Mouse (Mus musculus) adrenal gland, adult 8-10 months (tissue): Measurements from ENCODE around the gene Ripk1. TPM values are rescaled to one million over a fixed set of nuclear protein-coding genes. Genes with fewer than 3 reads are reported as not detected.

ENCODE experiments used
- DNase-seq: peaks from one replicate; pipeline ENCODE4 v3.0.0; 2022
- total RNA-seq, 4 experiments: library from RNA; stranded (reverse); gene quantifications; 2 replicates each; pipeline ENCODE4 v1.2.4; 2022

Ripk1 gene
- total RNA-seq = 10 to 100 TPM; 28.2 to 33.1 (median 31.6) TPM

DNA sequence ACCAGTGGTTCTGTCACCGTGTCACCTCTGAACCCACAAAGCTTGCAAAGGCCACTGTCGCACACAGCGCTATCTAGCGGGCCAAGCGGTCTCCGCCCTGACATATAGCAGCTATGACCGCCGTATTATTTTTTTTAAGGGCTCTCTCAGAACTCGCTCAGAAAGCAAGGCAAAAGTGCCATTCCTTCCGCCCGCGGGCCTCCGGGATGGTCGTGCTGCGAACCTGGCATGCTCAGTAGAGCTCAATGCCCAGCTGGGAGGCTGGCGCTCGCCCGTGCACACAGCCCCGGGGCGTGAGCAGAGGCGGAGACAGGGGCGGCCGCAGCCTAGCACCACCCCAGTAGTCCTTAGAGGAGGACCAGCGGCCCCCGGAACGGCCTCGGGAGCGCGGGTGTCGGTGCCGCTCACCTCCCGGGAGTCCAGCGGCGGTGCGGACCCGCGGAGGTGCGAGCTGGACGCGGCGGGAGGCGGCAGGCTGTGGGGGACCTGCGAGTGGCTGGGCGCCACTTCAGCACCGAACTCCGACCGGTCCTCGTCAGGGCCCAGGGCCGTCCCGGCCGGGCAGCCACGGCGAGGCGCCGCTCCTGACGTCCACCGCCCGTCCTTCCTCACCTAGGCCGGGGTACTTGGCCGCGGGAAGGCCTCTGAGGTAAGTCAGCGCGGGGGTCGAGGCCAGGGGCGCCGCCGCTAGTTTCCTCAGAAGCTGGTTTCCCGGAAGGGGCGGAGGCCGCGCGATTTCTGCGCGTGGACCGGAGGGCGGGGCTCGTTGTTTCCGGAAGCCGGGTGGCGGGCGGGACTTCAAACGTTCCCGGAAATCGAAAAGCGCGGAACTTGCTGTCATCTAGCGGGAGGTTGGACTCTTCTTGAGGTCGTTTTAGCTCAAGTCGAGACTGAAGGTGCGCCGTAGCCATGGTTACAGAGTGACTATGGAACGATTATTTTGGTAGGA lies at the start of gene Ripk1, which contains the start of gene Serpinb6a:
Ripk1 (plus strand) TSS at position 306 of the 949 bp plus-strand sequence.
Serpinb6a (minus strand) TSS at position 737 of the 949 bp plus-strand sequence.
- peak; percentile 84 for DNase-seq

DNA sequence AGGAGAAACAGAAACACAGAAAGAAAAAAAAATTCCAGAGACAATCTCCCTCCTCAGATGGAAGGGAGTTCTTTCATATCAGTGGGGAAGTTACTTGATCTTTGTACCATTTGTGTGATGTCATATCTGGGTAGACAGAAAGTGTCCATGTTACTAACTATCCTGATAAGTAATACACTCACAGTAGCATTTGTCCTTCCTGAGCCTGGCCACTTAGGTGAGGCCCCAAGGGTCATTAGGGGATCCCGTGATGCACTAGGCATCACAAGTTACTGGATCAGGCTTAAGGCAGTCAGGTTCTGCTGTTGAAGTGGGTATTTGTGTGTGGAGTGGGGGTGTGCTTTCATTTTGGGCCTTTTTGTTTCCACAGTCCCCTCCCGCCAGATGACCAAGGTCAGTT lies 49.2 kb upstream of the Ripk1 start:
- DNase-seq = no peak

DNA sequence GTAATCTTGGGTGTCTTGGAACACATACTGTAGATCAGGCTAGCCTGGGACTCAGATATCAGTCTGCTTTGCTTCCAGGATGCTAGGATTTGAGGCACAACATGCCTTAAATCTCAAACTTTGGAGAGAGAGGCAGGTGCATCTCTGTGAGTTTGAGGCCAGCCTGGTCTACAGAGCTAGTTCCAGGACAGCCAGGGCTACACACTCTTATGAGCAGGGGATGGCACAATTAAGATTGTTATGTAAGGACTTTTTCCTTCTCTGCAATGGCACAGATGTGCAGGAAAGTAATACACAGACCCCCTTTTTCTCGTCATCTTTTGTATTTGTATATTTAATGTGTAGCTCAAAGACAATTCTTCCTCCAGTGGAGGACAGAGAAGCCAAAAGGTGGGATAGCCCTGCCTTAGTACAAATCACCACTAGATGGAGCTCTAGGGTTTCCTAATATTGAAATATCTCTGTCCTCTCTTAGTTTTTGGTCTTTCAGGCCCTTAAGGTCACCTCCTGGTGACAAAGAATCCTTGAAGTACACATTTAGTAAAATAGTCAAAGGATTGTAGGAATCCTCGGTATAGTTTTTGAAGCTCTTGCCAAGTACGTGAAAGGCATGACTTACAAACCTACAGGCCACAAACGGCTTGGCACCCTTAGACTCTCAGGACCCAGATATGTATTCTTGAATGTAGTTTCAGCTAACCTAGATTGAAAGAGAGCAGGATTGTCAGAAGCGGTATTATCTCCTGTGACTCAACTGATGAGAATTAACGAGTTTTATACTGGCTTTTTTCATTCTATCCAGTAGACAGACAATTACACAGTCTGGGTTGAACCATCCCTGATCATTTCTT lies 45.4 kb upstream of the Ripk1 start:
- DNase-seq = no peak

DNA sequence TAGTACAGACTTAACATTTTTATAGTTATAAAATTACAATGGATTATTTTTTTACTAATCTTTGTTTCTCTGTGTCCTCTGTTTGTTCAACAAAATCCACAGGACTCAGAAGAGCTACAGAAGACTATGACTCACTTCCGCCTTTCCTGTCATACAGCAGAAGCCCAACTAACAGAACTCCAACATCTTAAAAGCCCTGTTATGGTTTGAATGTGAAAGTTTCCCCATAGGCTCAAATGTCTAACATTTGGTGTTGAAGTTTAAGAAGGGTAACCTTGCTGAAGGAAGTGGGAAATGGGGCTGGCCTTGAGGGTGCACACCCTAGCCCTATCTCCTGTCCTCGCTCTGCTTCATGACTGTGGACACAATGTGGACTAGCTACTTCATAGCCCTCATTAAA lies 42.4 kb upstream of the Ripk1 start:
- no peak for DNase-seq

DNA sequence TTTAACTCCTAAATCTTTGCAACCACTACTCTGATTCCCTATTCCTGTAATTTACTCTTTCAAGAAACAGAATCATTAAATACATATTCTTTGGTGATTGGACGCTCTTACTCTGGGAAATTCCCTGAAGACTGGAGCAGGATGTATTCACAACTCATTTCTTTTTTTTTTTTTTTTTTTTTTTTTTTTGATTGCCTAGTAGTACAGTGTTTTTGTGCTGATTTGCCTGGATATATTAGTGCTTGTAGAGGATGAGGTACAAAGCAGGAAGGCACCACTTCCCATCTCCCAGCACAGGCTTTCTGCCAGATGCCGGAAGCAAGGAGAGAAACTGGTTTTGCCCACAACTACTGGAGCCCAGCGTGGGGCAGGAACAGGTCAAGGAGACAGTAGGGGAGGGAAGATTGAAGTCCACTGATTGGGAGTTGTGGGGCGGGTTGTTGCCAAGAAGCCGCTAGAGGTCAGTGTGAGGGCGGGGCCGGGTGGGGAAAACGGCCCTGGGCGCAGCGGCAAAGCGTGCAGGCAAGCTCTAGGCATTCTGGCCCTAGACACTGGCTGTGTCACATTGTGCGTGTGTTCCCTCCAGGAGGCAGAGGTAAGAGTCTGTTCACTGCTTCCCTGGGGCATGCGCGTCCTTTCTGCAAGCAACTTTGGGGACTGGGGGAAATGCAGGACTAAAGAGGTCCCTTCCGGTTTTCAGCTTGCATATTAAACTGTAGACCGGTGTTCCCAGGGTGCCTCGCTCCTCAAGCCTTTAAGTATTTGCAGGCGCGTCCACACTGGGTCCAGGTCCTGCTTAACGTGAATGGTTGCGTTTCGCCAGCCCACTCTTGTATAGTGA lies 37.7 kb upstream of the Ripk1 start, which contains the start of gene Nqo2:
Nqo2 (plus strand) TSS at position 482 of the 841 bp plus-strand sequence.
- DNase-seq = peak; percentile 82

DNA sequence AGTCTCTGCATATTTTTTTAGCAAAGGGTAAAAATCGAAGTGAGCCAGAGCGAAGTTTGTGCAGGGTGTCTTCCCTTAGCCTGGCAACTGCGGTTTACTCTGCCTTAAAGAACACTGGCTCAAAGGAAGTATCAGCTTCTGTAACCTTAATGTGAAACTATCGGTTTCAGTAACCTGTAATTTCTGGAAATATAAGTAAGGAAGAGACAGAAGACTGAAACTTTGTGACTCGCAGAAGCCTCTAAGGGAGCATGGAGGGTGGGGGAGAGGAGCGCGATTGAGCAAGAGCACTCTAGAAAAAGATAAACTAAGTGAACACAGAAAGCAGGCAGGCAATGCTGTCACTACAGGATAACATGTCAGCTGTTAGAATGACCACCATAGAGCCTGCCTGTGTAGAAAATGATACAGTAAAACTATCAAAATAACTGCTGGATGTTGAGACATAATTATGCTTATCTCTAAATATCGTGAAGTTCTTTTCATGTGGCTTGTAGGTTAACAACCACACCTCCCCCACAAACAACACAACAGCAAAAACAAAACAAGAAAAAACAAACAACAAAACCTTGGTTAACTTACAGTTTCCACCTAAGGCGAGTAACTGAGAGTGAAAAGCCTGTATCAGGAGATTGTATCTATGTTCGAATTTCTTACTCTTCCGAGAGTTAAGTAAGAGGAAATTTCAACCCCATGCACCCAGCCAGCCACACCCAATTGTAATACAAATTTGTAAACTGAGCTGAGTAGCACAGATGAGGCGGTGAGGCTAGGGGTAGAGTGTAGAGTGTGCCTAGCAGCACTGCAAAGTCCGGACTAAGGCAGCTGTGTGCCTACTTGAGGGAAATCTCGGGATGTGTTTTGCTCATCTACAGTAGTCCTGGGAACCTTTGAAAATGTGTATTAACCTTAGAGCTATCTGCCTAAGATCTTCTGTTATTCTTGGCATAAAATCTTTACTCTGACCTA lies 36.8 kb upstream of the Ripk1 start:
- no peak for DNase-seq

DNA sequence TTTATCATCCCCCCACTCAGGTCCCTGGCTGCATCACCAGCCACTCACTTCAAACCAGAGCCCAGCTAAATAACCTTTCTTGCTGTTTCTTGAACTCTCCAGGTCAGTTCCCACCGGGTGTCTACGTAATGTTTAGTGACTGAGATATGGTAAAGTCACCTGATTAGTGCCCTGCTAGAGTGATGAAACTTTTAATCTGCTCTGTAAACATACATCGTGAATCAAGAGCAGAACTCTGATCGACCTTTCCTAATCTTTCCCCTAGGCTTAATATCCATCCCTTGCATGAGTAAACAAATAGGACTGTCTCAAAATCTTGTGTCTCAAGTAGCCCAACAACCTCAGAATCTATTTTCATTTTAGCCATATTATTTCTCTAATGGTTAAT lies 36.1 kb upstream of the Ripk1 start:
- no peak for DNase-seq

DNA sequence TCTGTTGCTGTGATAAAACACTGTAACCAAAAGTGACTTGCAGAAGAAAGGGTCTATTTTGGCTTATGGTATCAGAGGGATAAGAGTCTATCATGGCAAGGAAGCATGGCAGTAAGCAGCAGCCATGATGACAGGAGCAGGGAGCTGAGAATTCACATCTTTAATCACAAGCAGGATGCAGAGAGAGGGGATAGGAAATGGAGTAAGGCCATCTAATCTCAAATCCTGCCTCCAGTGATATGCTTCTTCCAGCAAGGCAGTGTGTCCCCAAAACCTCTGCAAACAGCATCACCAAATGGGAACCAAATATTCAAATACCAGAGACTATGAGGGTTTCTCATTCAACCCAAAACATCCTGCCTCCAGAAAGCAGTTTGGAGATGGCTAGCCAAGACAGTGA lies 35.6 kb upstream of the Ripk1 start:
- DNase-seq = no peak

DNA sequence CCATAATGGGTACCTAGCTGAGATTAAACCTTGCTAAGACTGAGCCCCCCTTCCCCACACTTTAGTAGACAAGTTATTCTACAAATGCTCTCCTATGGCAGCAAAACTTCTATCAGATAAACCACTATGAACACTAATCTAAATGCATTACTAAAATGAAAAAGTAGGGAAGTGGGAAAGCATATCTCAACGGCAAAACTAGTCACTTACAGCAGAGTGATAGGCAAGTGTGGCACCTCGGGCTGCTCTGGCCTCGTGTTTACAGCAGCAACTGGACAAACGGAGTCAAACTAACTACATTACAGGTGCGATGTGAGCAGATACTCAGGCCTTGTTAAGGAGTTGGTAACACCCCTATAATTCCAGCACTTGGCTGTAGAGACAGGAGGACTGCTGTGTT lies 12.5 kb upstream of the Ripk1 start:
- no peak for DNase-seq

DNA sequence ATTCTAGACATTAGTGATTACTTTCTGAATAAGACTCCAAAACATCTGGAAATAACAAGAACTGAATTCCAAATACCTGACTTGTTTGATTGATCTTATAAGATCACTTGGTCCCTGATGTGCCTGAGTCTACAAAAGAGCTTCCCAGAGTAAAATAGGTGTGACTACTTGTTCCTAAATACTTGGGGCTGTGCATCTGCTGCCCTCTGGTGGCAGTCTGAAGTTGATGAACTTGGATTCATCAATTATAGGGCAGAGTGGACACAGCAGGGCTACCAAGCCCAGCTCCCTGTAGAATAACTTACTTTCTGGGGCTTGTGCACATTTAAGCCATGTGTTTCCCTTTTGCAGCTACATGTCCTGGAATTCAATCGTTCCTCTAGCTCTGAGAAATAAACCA lies 7.0 kb upstream of the Ripk1 start:
- peak; percentile 62 for DNase-seq

DNA sequence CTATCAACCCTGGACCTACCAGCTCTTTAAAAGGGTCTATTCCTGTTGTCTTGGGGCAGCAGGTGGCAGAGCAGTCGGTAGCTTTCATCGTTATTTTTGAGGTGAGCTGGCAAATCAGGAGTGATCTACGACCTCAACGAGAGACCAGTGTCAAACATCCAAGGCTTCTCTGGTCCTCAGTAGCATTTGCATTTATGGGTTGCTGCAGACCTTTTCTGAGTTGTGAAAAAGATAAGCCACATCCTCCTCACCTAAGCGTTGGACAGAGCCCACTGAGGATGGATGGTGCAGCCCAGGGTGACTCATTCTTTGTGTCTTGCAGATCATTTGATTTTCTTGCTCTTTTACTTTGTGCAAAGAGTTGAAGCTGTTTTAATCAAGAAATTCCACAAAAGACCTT lies 895 bp downstream of the Ripk1 start:
- DNase-seq = no peak

DNA sequence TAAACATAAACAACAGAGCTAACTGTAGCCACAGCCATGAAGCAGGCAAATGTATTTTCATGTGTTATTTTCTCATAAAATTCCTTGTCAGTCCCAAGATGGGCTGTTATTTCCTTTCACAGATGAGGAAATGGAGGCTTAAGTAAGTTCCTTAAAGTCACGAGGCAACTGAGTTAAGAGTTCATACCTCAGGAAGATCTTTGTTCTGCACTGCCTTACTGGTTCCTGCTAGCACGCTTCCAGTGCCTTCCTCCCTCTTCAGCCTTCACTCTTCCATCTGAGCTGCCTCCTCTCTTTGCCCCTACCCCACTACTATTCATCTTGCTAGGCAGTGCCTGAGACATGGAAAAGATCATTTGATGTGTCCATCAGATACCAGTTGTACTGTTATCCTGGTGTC lies 5.1 kb downstream of the Ripk1 start:
- no peak for DNase-seq

DNA sequence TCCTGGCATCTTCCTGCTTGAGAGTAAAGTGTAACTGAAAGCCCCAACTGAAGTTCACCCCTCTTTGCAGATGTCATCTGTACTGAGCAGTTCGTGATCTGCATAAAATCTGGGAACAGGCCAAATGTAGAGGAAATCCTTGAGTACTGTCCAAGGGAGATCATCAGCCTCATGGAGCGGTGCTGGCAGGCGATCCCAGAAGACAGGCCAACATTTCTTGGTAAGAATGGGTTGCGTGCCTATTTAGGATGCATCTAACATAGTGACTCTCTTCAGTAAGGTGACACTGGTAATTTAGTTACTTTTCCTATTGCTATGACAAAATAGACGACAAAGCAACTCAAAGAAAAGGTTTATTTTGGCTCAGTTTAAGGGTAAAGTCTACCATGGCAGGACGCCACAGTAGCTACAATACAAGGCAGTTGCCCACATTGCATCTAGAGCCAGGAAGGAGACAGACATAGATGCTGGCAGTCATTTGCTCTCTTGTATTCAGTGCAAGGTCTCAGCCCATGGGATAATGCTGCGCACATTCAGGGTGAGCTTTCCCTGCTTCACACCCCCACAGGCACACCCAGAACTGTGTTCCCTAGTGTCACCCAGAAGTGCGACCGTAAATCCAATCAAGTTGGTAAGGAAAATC lies 14.9 kb downstream of the Ripk1 start:
- DNase-seq = no peak

DNA sequence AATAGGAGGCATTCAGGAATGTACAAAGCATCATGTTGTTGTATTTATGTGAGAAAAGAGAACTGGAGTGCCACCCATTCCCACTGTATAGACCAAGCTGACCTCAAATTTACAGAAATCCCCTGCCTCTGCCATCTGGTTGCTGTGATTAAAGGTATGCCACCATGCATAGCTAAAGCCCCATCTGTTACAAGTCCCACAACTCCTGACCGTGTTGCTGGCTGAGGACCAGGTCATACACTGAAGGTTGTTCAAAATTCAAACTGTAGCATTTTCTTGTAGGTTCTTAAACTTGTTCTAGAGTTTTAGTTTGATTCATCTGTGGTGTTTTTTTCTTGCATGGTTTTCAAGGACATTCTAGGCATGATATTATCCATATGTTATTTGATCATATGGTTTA lies 16.4 kb downstream of the Ripk1 start:
- no peak for DNase-seq

DNA sequence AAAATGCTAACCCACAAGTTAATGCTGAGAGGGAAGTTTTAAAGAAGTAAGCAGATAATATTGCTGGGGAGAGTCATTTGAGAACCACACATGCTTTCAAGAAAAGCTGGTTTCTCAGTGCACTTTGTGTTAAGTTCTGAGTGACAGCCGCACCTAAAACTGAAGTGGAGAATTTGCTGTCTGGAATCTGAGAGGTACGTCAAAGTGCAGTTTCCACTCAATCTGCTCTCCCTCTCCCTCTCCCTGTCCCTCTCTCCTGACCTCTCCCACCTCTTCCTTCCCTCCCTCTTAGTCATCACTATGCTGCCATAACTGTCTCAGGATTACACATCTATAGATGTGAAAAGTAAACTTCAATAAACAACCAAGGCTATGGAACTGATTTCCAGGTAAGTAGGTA lies 19.8 kb downstream of the Ripk1 start:
- no peak for DNase-seq

DNA sequence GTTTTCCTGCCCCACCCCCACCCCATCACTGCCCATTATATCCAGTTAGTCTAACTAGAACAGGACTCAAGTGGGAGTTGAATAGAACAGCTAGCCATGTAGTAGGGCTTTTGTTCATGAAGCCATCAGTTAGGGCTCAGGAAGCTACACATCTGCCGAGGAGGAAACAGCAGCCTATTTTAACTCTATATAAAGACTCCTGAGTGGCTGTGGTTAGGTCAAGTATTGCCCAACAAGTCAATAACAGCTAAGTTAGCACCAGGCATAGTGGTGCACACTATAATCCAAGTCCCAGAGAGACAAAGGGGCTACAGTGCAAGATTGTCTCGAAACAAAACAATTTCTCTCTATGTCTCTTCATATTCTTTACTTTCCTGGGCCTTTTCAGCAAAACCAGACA lies 29.9 kb downstream of the Ripk1 start:
- DNase-seq = no peak

DNA sequence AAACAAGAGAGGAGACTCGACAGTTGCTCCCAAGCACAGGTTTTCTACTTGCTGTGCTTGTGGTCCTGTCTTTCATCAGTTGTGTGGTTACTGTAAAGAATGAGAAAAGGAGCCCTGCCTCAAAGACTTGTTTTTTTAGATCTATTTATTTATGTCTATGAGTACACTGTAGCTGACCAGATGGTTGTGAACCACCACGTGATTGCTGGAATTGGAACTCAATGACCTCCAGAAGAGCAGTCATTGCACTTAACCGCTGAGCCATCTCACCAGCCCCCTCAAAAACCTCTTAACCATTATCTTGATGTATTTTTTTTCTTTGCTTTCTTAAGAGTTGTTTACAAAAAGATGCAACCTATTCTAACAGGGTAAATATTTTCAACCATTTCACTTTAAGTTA lies 33.3 kb downstream of the Ripk1 start:
- no peak for DNase-seq

DNA sequence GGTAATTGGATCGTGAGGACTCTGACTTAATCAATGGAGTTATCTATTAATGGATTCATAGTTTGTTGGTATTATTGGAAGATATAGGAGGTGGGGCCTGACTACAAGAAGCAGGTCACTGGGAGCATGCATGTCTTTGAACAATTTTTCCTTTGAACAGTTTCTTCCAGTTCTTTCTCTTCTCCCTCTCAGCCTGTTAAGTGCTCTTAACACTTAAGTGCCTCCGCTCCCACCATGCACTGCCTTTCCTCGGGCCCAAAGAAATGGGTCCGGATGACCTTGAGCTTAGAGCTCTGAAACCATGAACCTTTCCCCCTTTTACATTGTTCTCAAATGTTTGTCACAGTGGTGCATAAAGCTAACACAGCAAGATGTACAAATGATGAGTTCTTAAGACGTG lies 34.6 kb downstream of the Ripk1 start:
- no peak for DNase-seq

DNA sequence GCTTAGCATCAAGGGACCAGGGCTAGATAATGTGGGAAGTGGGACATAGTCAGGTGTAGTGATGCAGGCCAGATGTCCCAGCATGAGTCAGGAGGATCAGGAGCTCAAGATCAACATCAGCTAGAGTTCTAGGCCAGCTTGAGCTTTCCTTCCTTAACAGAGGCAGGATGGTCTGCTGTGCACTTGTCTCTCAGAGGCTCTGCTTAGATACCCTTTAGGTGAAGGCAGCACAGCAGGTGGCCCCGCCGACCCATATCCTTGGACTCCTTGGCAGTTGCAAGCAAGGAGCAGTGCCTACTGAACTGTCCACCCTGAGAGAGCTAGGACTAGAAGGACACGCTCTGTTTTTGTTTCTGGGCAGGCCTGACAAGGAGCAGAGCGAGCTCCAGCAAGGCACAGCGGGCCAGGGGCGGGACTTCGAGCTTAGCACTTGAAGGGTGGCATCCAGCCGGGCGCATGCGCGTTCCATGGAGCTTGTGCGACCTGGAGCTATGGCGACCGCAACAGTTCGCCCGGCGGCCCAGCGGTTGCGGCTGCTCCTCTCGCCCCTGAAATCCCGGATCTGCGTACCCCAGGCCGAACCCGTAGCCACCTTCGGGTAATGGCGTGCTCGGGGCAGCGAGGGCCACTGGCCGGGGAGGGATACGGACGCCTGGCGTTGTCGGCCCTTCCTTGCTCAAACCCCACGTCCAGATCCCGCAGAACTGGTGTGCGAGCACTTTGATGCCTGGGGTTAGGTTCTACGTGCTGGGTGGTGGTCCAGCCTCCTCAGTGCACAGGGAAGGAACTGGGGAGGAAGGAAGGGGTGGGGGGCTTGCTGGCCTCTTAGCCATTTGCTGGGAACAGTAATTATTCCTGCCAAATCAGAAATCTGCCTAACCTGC lies 35.3 kb downstream of the Ripk1 start, which contains the start of gene Bphl:
Bphl (plus strand) TSS at position 426 of the 884 bp plus-strand sequence.
- peak; percentile 92 for DNase-seq
